Mouse (Mus musculus) erythroblast, embryonic 14.5 days (primary cell): ENCODE measurements around the gene Fbxw2.

Experiments used
- GATA1 ChIP-seq: IDR thresholded peaks from 2 replicates; pipeline ENCODE4 v1.6.1; 2012; ENCODE audit warnings: low read length, inconsistent platforms, mixed read lengths
- TAL1 ChIP-seq: IDR thresholded peaks from 3 replicates; pipeline ENCODE4 v1.6.1; 2012; ENCODE audit warnings: low read length, inconsistent platforms, mixed read lengths

DNA sequence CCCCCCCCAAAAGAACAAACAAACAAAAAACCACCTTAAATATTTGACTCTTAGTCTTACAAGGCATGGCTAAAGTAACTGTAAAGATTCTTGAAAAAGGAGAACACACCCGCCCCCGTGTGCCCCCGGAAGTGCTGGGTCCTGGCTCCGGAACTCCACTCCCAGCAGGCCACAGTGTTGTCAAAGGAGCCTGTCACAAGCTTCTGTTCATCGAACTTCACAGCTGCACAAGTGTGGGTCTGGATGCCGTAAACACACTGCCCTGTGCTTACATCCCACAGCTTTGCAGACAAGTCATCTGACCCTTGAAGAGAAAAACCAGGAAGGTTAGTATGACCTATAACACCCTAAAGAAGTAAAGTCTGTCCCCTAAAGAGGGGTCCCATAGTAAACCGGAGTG is 13.4 kb downstream of the Fbxw2 start:
- no peak for TF ChIP-seq GATA1
- no peak for TF ChIP-seq TAL1
